Comparison of ENCODE assay signal across 7 mouse cellular contexts in the genomic region with DNA sequence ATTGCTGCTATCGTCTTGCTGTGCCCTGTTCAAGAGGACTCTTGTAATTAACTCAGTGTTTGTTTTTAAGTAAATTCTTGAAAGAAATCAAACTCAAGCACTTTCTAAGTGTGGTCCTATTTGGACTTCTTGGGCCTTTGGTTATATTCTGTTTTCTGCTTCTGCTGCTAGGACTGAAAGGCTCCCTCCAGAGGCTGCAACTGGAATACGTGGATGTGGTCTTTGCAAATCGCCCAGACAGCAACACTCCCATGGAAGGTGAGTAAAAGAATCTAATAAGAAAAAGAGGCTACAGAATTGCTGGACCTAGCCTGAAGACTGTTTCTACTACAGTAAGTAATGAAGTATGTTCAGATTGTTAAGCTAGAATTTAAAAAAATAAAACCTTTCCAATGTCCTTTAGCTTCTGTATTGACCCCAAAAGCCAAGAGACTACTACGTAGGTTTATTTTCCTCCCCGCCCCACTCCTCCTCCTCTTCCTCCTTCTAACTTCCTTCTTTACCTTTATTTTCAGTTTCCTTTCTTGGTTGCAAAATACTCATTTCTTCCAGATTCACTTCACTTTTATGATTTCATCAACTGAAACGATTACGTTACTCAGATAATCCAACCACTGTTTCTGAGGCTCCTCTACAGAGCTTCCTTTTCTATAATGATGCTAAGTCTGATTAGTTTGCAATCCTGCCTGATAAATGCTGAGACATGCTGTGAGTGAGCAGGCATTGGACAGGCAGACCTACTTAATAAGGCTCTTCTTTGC.
A peak's percentile ranks its signal among the peaks of the same experiment; 100 is the strongest.
DNase-seq lines count a peak whose midpoint lies in the region; ATAC-seq lines count a peak whose summit lies in the region.

No protein-coding gene starts in this region.

- DNase-seq in kidney, adult 18-20 months = peak; percentile 7
- no peak for DNase-seq in kidney, adult 11 months
- DNase-seq in 3T3-L1 (ENCODE audit: low read depth, low spot score) = peak; percentile 49
- peak; percentile 30 for DNase-seq in CD4-positive, CD25-positive, alpha-beta regulatory T cell, adult 2 months (ENCODE audit: low read depth, low spot score)
- DNase-seq in ovary, postnatal 36 days (ENCODE audit: low spot score) = no peak

- peak; percentile 48 for ATAC-seq in inflammation-experienced regulatory T-cells, adult 6 months
- no peak for ATAC-seq in erythroblast, adult 5-6 weeks (replicated peaks; ENCODE audit: low FRiP score, poor library complexity, severe bottlenecking)

Comparison
In these comparisons a context has a peak if more than half of its experiments do, and no peak if none do; other contexts are left out.
1. DNase-seq: peak in kidney, adult 18-20 months (single experiment), 3T3-L1 (single experiment) and CD4-positive, CD25-positive, alpha-beta regulatory T cell, adult 2 months (single experiment); none in kidney, adult 11 months (single experiment) and ovary, postnatal 36 days (single experiment).